Mouse (Mus musculus) liver, embryonic 12.5 days (tissue): ENCODE data around the gene Trank1. TPM values are rescaled to one million over a fixed set of nuclear protein-coding genes. Genes with fewer than 3 reads are reported as not detected.

Source experiments
- ATAC-seq: fragments of 200-750 bp; cut with Nextera tagmentation; 2 replicates; pipeline ENCODE4 v1.8.0; 2017; ENCODE audit warnings: moderate number of reproducible peaks, mild to moderate bottlenecking, moderate library complexity
- H3K27ac ChIP-seq: fragments of 300-500 bp; sonication (generic); 2 replicates; pipeline ENCODE4 v1.5.1; 2016; ENCODE audit warnings: mild to moderate bottlenecking
- H3K27me3 ChIP-seq: fragments of 300-500 bp; sonication (generic); replicated peaks from 2 replicates; pipeline ENCODE4 v1.6.1; 2016; ENCODE audit warnings: mild to moderate bottlenecking, moderate library complexity
- H3K36me3 ChIP-seq: fragments of 300-500 bp; sonication (generic); 2 replicates; pipeline ENCODE4 v1.6.1; 2016; ENCODE audit warnings: mild to moderate bottlenecking, moderate library complexity
- H3K4me1 ChIP-seq: fragments of 300-500 bp; sonication (generic); 2 replicates; pipeline ENCODE4 v1.6.1; 2016
- H3K4me2 ChIP-seq: fragments of 300-500 bp; sonication (generic); 2 replicates; pipeline ENCODE4 v1.6.1; 2016; ENCODE audit warnings: mild to moderate bottlenecking, moderate library complexity
- H3K4me3 ChIP-seq: fragments of 300-500 bp; sonication (generic); 2 replicates; pipeline ENCODE4 v1.5.1; 2016; ENCODE audit warnings: mild to moderate bottlenecking, moderate library complexity
- H3K9ac ChIP-seq: fragments of 300-500 bp; sonication (generic); 2 replicates; pipeline ENCODE4 v1.6.1; 2016; ENCODE audit warnings: mild to moderate bottlenecking, moderate library complexity
- H3K9me3 ChIP-seq: fragments of 300-500 bp; sonication (generic); replicated peaks from 2 replicates; pipeline ENCODE4 v1.6.1; 2016; ENCODE audit warnings: mild to moderate bottlenecking, moderate library complexity
- WGBS: fragments of 180-500 bp; shearing (Covaris S2); methylation state at CpG from one replicate; pipeline ENCODE4 v1.1.7; 2016; ENCODE audit not compliant: insufficient replicate concordance; 5-methylcytosine and 5-hydroxymethylcytosine counted together
- polyA plus RNA-seq: library from polyadenylated mRNA; unstranded; fragments of >200 nt; fragmentation: Nextera tagmentation; extraction: Ambion mirVana; gene quantifications from 2 replicates; pipeline ENCODE4 v1.2.1, GENCODE M21; 2016

Gene Trank1
- polyA plus RNA-seq, 1 experiment from 2014 or later, result not detected

- ATAC-seq, result no peak
- Histone ChIP-seq H3K4me1 (no peaks in the 10 kb centered on the region), H3K4me3 (no peak overlapping the region), H3K9me3 (no peaks in the 10 kb centered on the region), H3K27me3 (no peaks in the 10 kb centered on the region), H3K9ac (no peak overlapping the region), H3K36me3 (no peaks in the 10 kb centered on the region), H3K4me2 (no peak overlapping the region), H3K27ac (no peak overlapping the region)
- 57% methylated on average over 5 of the region's 5 CpGs for WGBS
Observed at GRCm38 (mm10) chr9:111385526-111386491, 74.3 kb downstream of the Trank1 start.

- WGBS, result 60% methylated on average over 2 of the region's 2 CpGs
- ATAC-seq, result no peak
Observed at GRCm38 (mm10) chr9:111386569-111386968, 75.0 kb downstream of the Trank1 start.

GRCm38 (mm10) chr9:111387576-111387975 lies 76.0 kb downstream of the Trank1 start:
- Histone ChIP-seq H3K27ac (no peak overlapping the region), H3K36me3 (no peaks in the 10 kb centered on the region), H3K4me3 (no peak overlapping the region), H3K4me2 (no peak overlapping the region), H3K9me3 (no peaks in the 10 kb centered on the region), H3K9ac (no peak overlapping the region), H3K4me1 (no peaks in the 10 kb centered on the region), H3K27me3 (no peaks in the 10 kb centered on the region)
- no peak for ATAC-seq
- 64% methylated on average over 4 of the region's 4 CpGs for WGBS

More at GRCm38 (mm10) chr9:111386569-111386968, 75.0 kb downstream of the Trank1 start:
- no peak overlapping the region for H3K4me3 ChIP-seq
- no peak overlapping the region for H3K9ac ChIP-seq
- no peaks in the 10 kb centered on the region for H3K36me3 ChIP-seq
- H3K27me3 ChIP-seq, result no peaks in the 10 kb centered on the region
- no peaks in the 10 kb centered on the region for H3K9me3 ChIP-seq
- H3K4me2 ChIP-seq, result no peak overlapping the region
- no peak overlapping the region for H3K27ac ChIP-seq
- no peaks in the 10 kb centered on the region for H3K4me1 ChIP-seq

- Histone ChIP-seq H3K36me3 (no peaks in the 10 kb centered on the region), H3K27me3 (no peaks in the 10 kb centered on the region), H3K9me3 (no peaks in the 10 kb centered on the region), H3K4me2 (no peak overlapping the region), H3K4me3 (no peak overlapping the region), H3K9ac (no peak overlapping the region), H3K4me1 (no peaks in the 10 kb centered on the region), H3K27ac (no peak overlapping the region)
- WGBS, result 76% methylated on average over 9 of the region's 9 CpGs
- no peak for ATAC-seq
Observed at GRCm38 (mm10) chr9:111390016-111390415, 78.5 kb downstream of the Trank1 start.

- no peak overlapping the region for H3K4me2 ChIP-seq
- WGBS, result 66% methylated on average over 8 of the region's 8 CpGs
- H3K27ac ChIP-seq, result no peak overlapping the region
- H3K4me3 ChIP-seq, result no peak overlapping the region
- no peaks in the 10 kb centered on the region for H3K36me3 ChIP-seq
- H3K9ac ChIP-seq, result no peak overlapping the region
- H3K27me3 ChIP-seq, result no peaks in the 10 kb centered on the region
- H3K9me3 ChIP-seq, result no peaks in the 10 kb centered on the region
- no peaks in the 10 kb centered on the region for H3K4me1 ChIP-seq
- ATAC-seq, result no peak
Observed at GRCm38 (mm10) chr9:111391036-111391435, 79.5 kb downstream of the Trank1 start.

GRCm38 (mm10) chr9:111391926-111392442 lies 80.4 kb downstream of the Trank1 start:
- Histone ChIP-seq H3K4me3 (no peak overlapping the region), H3K27me3 (no peaks in the 10 kb centered on the region), H3K27ac (no peak overlapping the region), H3K4me1 (no peaks in the 10 kb centered on the region), H3K36me3 (no peaks in the 10 kb centered on the region), H3K4me2 (no peak overlapping the region), H3K9ac (no peak overlapping the region), H3K9me3 (no peaks in the 10 kb centered on the region)
- WGBS, result 68% methylated on average over 18 of the region's 18 CpGs
- ATAC-seq, result no peak

- H3K27ac ChIP-seq, result no peak overlapping the region
- H3K4me2 ChIP-seq, result no peak overlapping the region
- no peaks in the 10 kb centered on the region for H3K27me3 ChIP-seq
- no peaks in the 10 kb centered on the region for H3K9me3 ChIP-seq
- H3K4me1 ChIP-seq, result no peaks in the 10 kb centered on the region
- no peaks in the 10 kb centered on the region for H3K36me3 ChIP-seq
- no peak for ATAC-seq
- no peak overlapping the region for H3K9ac ChIP-seq
- WGBS, result 54% methylated on average over 5 of the region's 5 CpGs
- H3K4me3 ChIP-seq, result no peak overlapping the region
Observed at GRCm38 (mm10) chr9:111395265-111395664, 83.7 kb downstream of the Trank1 start.

GRCm38 (mm10) chr9:111398059-111398458 lies 86.5 kb downstream of the Trank1 start:
- Histone ChIP-seq H3K27me3 (no peaks in the 10 kb centered on the region), H3K4me3 (no peak overlapping the region), H3K36me3 (no peaks in the 10 kb centered on the region), H3K9me3 (no peaks in the 10 kb centered on the region), H3K27ac (no peak overlapping the region), H3K4me2 (no peak overlapping the region), H3K4me1 (no peaks in the 10 kb centered on the region), H3K9ac (no peak overlapping the region)
- 57% methylated on average over 2 of the region's 2 CpGs for WGBS
- ATAC-seq, result no peak

GRCm38 (mm10) chr9:111400089-111400488 lies 88.5 kb downstream of the Trank1 start:
- Histone ChIP-seq H3K27me3 (no peaks in the 10 kb centered on the region), H3K9ac (no peak overlapping the region), H3K36me3 (no peaks in the 10 kb centered on the region), H3K4me3 (no peak overlapping the region), H3K4me1 (no peaks in the 10 kb centered on the region), H3K27ac (no peak overlapping the region), H3K4me2 (no peak overlapping the region), H3K9me3 (no peaks in the 10 kb centered on the region)
- WGBS, result 53% methylated on average over 4 of the region's 4 CpGs
- ATAC-seq, result no peak

GRCm38 (mm10) chr9:111403159-111403558 lies 91.6 kb downstream of the Trank1 start:
- Histone ChIP-seq H3K4me1 (no peaks in the 10 kb centered on the region), H3K9me3 (no peaks in the 10 kb centered on the region), H3K9ac (no peak overlapping the region), H3K36me3 (no peaks in the 10 kb centered on the region), H3K27me3 (no peaks in the 10 kb centered on the region), H3K4me2 (no peak overlapping the region), H3K4me3 (no peak overlapping the region), H3K27ac (no peak overlapping the region)
- ATAC-seq, result no peak
- 60% methylated on average over 4 of the region's 4 CpGs for WGBS

GRCm38 (mm10) chr9:111404346-111405079 lies 93.0 kb downstream of the Trank1 start:
- no peaks in the 10 kb centered on the region for H3K36me3 ChIP-seq
- no peak overlapping the region for H3K4me2 ChIP-seq
- no peaks in the 10 kb centered on the region for H3K4me1 ChIP-seq
- WGBS, result 65% methylated on average over 12 of the region's 12 CpGs
- no peaks in the 10 kb centered on the region for H3K27me3 ChIP-seq
- H3K27ac ChIP-seq, result no peak overlapping the region
- no peaks in the 10 kb centered on the region for H3K9me3 ChIP-seq
- no peak overlapping the region for H3K4me3 ChIP-seq
- no peak for ATAC-seq
- H3K9ac ChIP-seq, result no peak overlapping the region

- Histone ChIP-seq H3K9ac (no peak overlapping the region), H3K4me3 (no peak overlapping the region), H3K4me1 (no peaks in the 10 kb centered on the region), H3K9me3 (no peaks in the 10 kb centered on the region), H3K27me3 (no peaks in the 10 kb centered on the region), H3K27ac (no peak overlapping the region), H3K4me2 (no peak overlapping the region), H3K36me3 (no peaks in the 10 kb centered on the region)
- no peak for ATAC-seq
- WGBS, result 70% methylated on average over 6 of the region's 6 CpGs
Observed at GRCm38 (mm10) chr9:111405080-111405428, 93.5 kb downstream of the Trank1 start.
